Mouse (Mus musculus) T-helper 1 cell (primary cell): Measurements from ENCODE around the gene Vwa8.
"Not testable (repeated sequence)": the region's sequence is repeated elsewhere in the genome, so short reads cannot be mapped to it uniquely, and the experiment has no call there.

ENCODE experiments used
- in situ Hi-C: fragments of 300-600 bp; cut with MboI, MseI; formaldehyde crosslinking; loops from one replicate; pipeline ENCODE4 v1.15.1; 2025; ENCODE audit warnings: high pct_unique_total_duplicates

The Vwa8 gene

GRCm38 (mm10) chr14:78885915-78886534 lies 37.2 kb downstream of the Vwa8 start:
- in situ Hi-C loops = no loop called here

- in situ Hi-C loops = no loop called here
Measured at GRCm38 (mm10) chr14:78886566-78887234, 37.8 kb downstream of the Vwa8 start.

GRCm38 (mm10) chr14:78887494-78887893 lies 38.6 kb downstream of the Vwa8 start:
- in situ Hi-C loops = not testable (repeated sequence)

GRCm38 (mm10) chr14:78895496-78895895 lies 46.6 kb downstream of the Vwa8 start:
- in situ Hi-C loops = no loop called here

- in situ Hi-C loops = no loop called here
Measured at GRCm38 (mm10) chr14:78896252-78896651, 47.4 kb downstream of the Vwa8 start.

GRCm38 (mm10) chr14:78900770-78901169 lies 51.9 kb downstream of the Vwa8 start:
- in situ Hi-C loops = no loop called here

GRCm38 (mm10) chr14:78908205-78908863 lies 59.5 kb downstream of the Vwa8 start:
- in situ Hi-C loops = no loop called here

GRCm38 (mm10) chr14:78912076-78912475 lies 63.2 kb downstream of the Vwa8 start:
- in situ Hi-C loops = no loop called here

- in situ Hi-C loops = no loop called here
Measured at GRCm38 (mm10) chr14:78914180-78914579, 65.3 kb downstream of the Vwa8 start.

- in situ Hi-C loops = no loop called here
Measured at GRCm38 (mm10) chr14:78916691-78917090, 67.8 kb downstream of the Vwa8 start.

- in situ Hi-C loops = no loop called here
Measured at GRCm38 (mm10) chr14:78921219-78921618, 72.4 kb downstream of the Vwa8 start.

- in situ Hi-C loops = no loop called here
Measured at GRCm38 (mm10) chr14:78923631-78924030, 74.8 kb downstream of the Vwa8 start.

- in situ Hi-C loops = no loop called here
Measured at GRCm38 (mm10) chr14:78924755-78925537, 76.1 kb downstream of the Vwa8 start.

GRCm38 (mm10) chr14:78932094-78932493 lies 83.2 kb downstream of the Vwa8 start:
- in situ Hi-C loops = no loop called here

- in situ Hi-C loops = no loop called here
Measured at GRCm38 (mm10) chr14:78933399-78933798, 84.5 kb downstream of the Vwa8 start.

GRCm38 (mm10) chr14:78934596-78934995 lies 85.7 kb downstream of the Vwa8 start:
- in situ Hi-C loops = no loop called here

GRCm38 (mm10) chr14:78935796-78936195 lies 86.9 kb downstream of the Vwa8 start:
- in situ Hi-C loops = no loop called here

- in situ Hi-C loops = no loop called here
Measured at GRCm38 (mm10) chr14:78941741-78942475, 93.1 kb downstream of the Vwa8 start.

GRCm38 (mm10) chr14:78955745-78956144 lies 106.9 kb downstream of the Vwa8 start:
- in situ Hi-C loops = no loop called here

- in situ Hi-C loops = no loop called here
Measured at GRCm38 (mm10) chr14:78970621-78971020, 121.8 kb downstream of the Vwa8 start.

- in situ Hi-C loops = no loop called here
Measured at GRCm38 (mm10) chr14:78972424-78972823, 123.6 kb downstream of the Vwa8 start.
